ENCODE assay signal across 21 mouse cellular contexts in the genomic region with DNA sequence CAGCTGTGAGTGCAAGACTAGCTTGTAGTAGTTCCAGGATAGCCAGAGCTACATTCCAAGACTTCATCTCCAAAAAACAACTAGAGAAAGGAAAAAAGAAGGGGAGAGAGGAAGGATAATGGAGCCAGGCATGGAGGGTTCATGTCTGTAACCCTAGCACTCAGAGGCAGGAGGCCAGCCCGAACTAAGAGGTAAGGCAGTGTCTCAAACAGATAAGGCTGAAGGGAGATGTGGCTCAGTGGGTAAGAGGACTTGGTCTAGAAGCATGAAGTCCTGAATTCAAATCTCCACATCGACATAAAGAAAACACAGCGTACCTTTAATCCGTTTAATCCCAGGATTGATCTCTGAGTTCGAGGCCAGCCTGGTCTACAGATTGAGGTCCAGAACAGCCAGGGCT. TPM values are rescaled to one million over a fixed set of nuclear protein-coding genes. Genes with fewer than 3 reads are reported as not detected.
DNase-seq lines count a peak whose midpoint lies in the region; ATAC-seq and TF ChIP-seq lines count a peak whose summit lies in the region.
"Had no signal": no experiment of that assay in that cellular context is flagged by ENCODE, and none has a peak within 500 bp of the region (broad histone marks: within the 10 kb centered on the region; RNA-seq: fewer than 3 reads in every experiment).

No protein-coding gene starts in this region.

- no peaks in the 10 kb centered on the region for H3K36me3 ChIP-seq in liver, embryonic 12.5 days
- H3K36me3 ChIP-seq in midbrain, embryonic 16.5 days (ENCODE audit: control insufficient read depth, insufficient read depth, low read length): no peaks in the 10 kb centered on the region
- H3K36me3 ChIP-seq: forebrain, embryonic 12.5 days; heart, embryonic 15.5 days; hindbrain, embryonic 13.5 days; midbrain, embryonic 15.5 days had no signal

- H3K9me3 ChIP-seq in liver, embryonic 12.5 days (replicated peaks): no peaks in the 10 kb centered on the region
- no peaks in the 10 kb centered on the region for H3K9me3 ChIP-seq in midbrain, embryonic 16.5 days (replicated peaks; ENCODE audit: control insufficient read depth, low read length, poor library complexity, severe bottlenecking)
- H3K9me3 ChIP-seq: forebrain, embryonic 12.5 days; heart, embryonic 15.5 days; hindbrain, embryonic 13.5 days; megakaryocyte, embryonic 14.5 days; midbrain, embryonic 15.5 days had no signal

- ATAC-seq in liver, embryonic 12.5 days: peak; percentile 40
- ATAC-seq in midbrain, embryonic 16.5 days: no peak
- ATAC-seq: midbrain, embryonic 15.5 days had no signal

- intact Hi-C loops in left cerebral cortex, adult 2 months (cut with DNase I): no loop called here

- no peaks in the 10 kb centered on the region for H3K27me3 ChIP-seq in liver, embryonic 12.5 days (replicated peaks)
- H3K27me3 ChIP-seq in midbrain, embryonic 16.5 days (ENCODE audit: control insufficient read depth, insufficient read depth, low read depth, low read length): no peaks in the 10 kb centered on the region
- H3K27me3 ChIP-seq: forebrain, embryonic 12.5 days; heart, embryonic 15.5 days; hindbrain, embryonic 13.5 days; megakaryocyte, embryonic 14.5 days; midbrain, embryonic 15.5 days had no signal

- peak overlapping the region; percentile 53 for H3K9ac ChIP-seq in liver, embryonic 12.5 days
- no peak overlapping the region for H3K9ac ChIP-seq in midbrain, embryonic 16.5 days (ENCODE audit: low read depth, low read length)
- H3K9ac ChIP-seq: forebrain, embryonic 12.5 days; heart, embryonic 15.5 days; hindbrain, embryonic 13.5 days; midbrain, embryonic 15.5 days had no signal

- H3K4me3 ChIP-seq in liver, embryonic 12.5 days: no peak overlapping the region
- H3K4me3 ChIP-seq in left cerebral cortex, adult 2 months: no peak overlapping the region
- no peak overlapping the region for H3K4me3 ChIP-seq in midbrain, embryonic 16.5 days (ENCODE audit: low read depth, low read length)
- H3K4me3 ChIP-seq: forebrain, embryonic 12.5 days; heart, adult 2 months; heart, embryonic 15.5 days; hindbrain, embryonic 13.5 days; megakaryocyte, embryonic 14.5 days; midbrain, embryonic 15.5 days had no signal

- TF ChIP-seq CTCF in left cerebral cortex, adult 2 months (IDR thresholded peaks at IDR 0.05): no peak

- 65% methylated on average over 5 of the region's 5 CpGs for WGBS in liver, embryonic 12.5 days (ENCODE audit: insufficient replicate concordance)
- WGBS in midbrain, embryonic 16.5 days: 93% methylated on average over 5 of the region's 5 CpGs

- peak overlapping the region; percentile 52 for H3K4me2 ChIP-seq in liver, embryonic 12.5 days
- H3K4me2 ChIP-seq in midbrain, embryonic 16.5 days (ENCODE audit: low read length): no peak overlapping the region
- H3K4me2 ChIP-seq: forebrain, embryonic 12.5 days; heart, embryonic 15.5 days; hindbrain, embryonic 13.5 days; midbrain, embryonic 15.5 days had no signal

- peak; percentile 28 for DNase-seq in thymus, postnatal 25 days
- DNase-seq in thymus, postnatal 10 days (ENCODE audit: low spot score in 2 of 2): no peak
- DNase-seq in c-Kit-positive CD71-positive TER-119-positive erythroid progenitor cells, embryonic 14.5 days (ENCODE audit: low spot score): peak; percentile 62
- no peak for DNase-seq in left cerebral cortex, adult 2 months (ENCODE audit: extremely low spot score in 1 of 2, low spot score in 2 of 2)
- DNase-seq in kidney, adult 9 months: no peak
- DNase-seq: cerebellum, postnatal 25 days; embryo, embryonic 11 days; gastrocnemius, postnatal 14 days; heart, adult 2 months; kidney, adult 8-10 months; kidney, postnatal 25 days; layer of hippocampus, adult 9-11 months; lung, adult 2 months; right cerebral cortex, postnatal 25 days had no signal

- H3K4me1 ChIP-seq in liver, embryonic 12.5 days: peaks cover 92% of the 10 kb centered on the region
- no peaks in the 10 kb centered on the region; the same call in 1 of the 2 replicates for H3K4me1 ChIP-seq in midbrain, embryonic 16.5 days (ENCODE audit: control insufficient read depth, insufficient read depth, low read length)

- peak overlapping the region; percentile 99 for H3K27ac ChIP-seq in liver, embryonic 12.5 days
- H3K27ac ChIP-seq in left cerebral cortex, adult 2 months: no peak overlapping the region
- no peak overlapping the region for H3K27ac ChIP-seq in midbrain, embryonic 16.5 days (ENCODE audit: low read length)
- H3K27ac ChIP-seq: forebrain, embryonic 12.5 days; heart, adult 2 months; heart, embryonic 15.5 days; hindbrain, embryonic 13.5 days; midbrain, embryonic 15.5 days had no signal

RNA-seq across cellular contexts. Expression of a gene that starts 27.5 kb away (rescaled TPM):
- 546 and 555 TPM in 2 replicates for polyA plus RNA-seq in liver, embryonic 12.5 days (2016; fragmentation: Nextera tagmentation; extraction: Ambion mirVana)
- 10 to 100 TPM; 38.2 to 38.4 TPM for total RNA-seq in left cerebral cortex, adult 2 months (2021)
- polyA plus RNA-seq in midbrain, embryonic 16.5 days (2015; fragmentation: Nextera tagmentation; extraction: Ambion mirVana): 58.4 and 61.4 TPM in 2 replicates

RNA-seq across cellular contexts. Expression of a gene that starts 30.3 kb away (rescaled TPM):
- polyA plus RNA-seq in liver, embryonic 12.5 days (2016; fragmentation: Nextera tagmentation; extraction: Ambion mirVana): 17.6 and 18.0 TPM in 2 replicates
- 10 to 100 TPM; 17.3 to 22.0 TPM for total RNA-seq in left cerebral cortex, adult 2 months (2021)
- polyA plus RNA-seq in midbrain, embryonic 16.5 days (2015; fragmentation: Nextera tagmentation; extraction: Ambion mirVana): 19.8 and 20.8 TPM in 2 replicates

Comparison
In these comparisons a context has a peak if more than half of its experiments do, and no peak if none do; other contexts are left out.
1. DNase-seq: peak in thymus, postnatal 25 days (single experiment) and c-Kit-positive CD71-positive TER-119-positive erythroid progenitor cells, embryonic 14.5 days (single experiment); none in thymus, postnatal 10 days (0 of 2), left cerebral cortex, adult 2 months (0 of 2) and kidney, adult 9 months (single experiment).